Mouse (Mus musculus) cerebral cortex, adult 2 months (tissue): Measurements from ENCODE around the gene Tsacc.

Source experiments
- WGBS: fragments of 180-500 bp; shearing (Covaris S2); methylation state at CpG from one replicate; pipeline ENCODE4 v1.1.7; 2018; 5-methylcytosine and 5-hydroxymethylcytosine counted together

Tsacc gene

GRCm38 (mm10) chr3:88296561-88297318 is at the start of gene Tsacc, which contains the start of gene Cct3:
Gene Tsacc, minus strand, starts transcription at chr3:88296999.
Gene Cct3, plus strand, starts transcription at chr3:88297116.
- WGBS = under 1% methylated on average over 44 of the region's 44 CpGs

GRCm38 (mm10) chr3:88339006-88339405 is 42.2 kb upstream of the Tsacc start:
- 56% methylated on average over 3 of the region's 3 CpGs for WGBS

- 88% methylated on average over 7 of the region's 7 CpGs for WGBS
Measured at GRCm38 (mm10) chr3:88338316-88338715, 41.5 kb upstream of the Tsacc start.

GRCm38 (mm10) chr3:88337367-88338020 is 40.7 kb upstream of the Tsacc start:
- WGBS = 45% methylated on average over 11 of the region's 11 CpGs

- WGBS = under 1% methylated on average over 66 of the region's 66 CpGs
Measured at GRCm38 (mm10) chr3:88336058-88337013, 39.5 kb upstream of the Tsacc start, which contains the start of the genes Tmem79 and Smg5. Gene Tmem79, minus strand, starts transcription at chr3:88336148. Gene Smg5, plus strand, starts transcription at chr3:88336260.

- under 1% methylated on average over 27 of the region's 27 CpGs for WGBS
Measured at GRCm38 (mm10) chr3:88335436-88336053, 38.7 kb upstream of the Tsacc start.

GRCm38 (mm10) chr3:88334902-88335435 is 38.2 kb upstream of the Tsacc start:
- 35% methylated on average over 3 of the region's 3 CpGs for WGBS

GRCm38 (mm10) chr3:88334029-88334658 is 37.3 kb upstream of the Tsacc start:
- 71% methylated on average over 12 of the region's 12 CpGs for WGBS

GRCm38 (mm10) chr3:88331282-88331681 is 34.5 kb upstream of the Tsacc start:
- 31% methylated on average over 2 of the region's 2 CpGs for WGBS

GRCm38 (mm10) chr3:88328956-88329355 is 32.2 kb upstream of the Tsacc start:
- 81% methylated on average over 5 of the region's 5 CpGs for WGBS

GRCm38 (mm10) chr3:88324951-88325405 is 28.2 kb upstream of the Tsacc start, which contains the start of gene Glmp:
Gene Glmp, plus strand, starts transcription at chr3:88325023.
- WGBS = under 1% methylated on average over 10 of the region's 10 CpGs

GRCm38 (mm10) chr3:88299172-88299571 is 2.4 kb upstream of the Tsacc start:
- 79% methylated on average over 1 of the region's 1 CpGs for WGBS

- WGBS = under 1% methylated on average over 30 of the region's 30 CpGs
Measured at GRCm38 (mm10) chr3:88297321-88297851, 587 bp upstream of the Tsacc start.

GRCm38 (mm10) chr3:88296110-88296560 is 664 bp downstream of the Tsacc start:
- WGBS = under 1% methylated on average over 12 of the region's 12 CpGs

GRCm38 (mm10) chr3:88295272-88295671 is 1.5 kb downstream of the Tsacc start:
- 68% methylated on average over 1 of the region's 1 CpGs for WGBS

GRCm38 (mm10) chr3:88291970-88292369 is 4.8 kb downstream of the Tsacc start:
- 37% methylated on average over 4 of the region's 4 CpGs for WGBS

- WGBS = 81% methylated on average over 8 of the region's 10 CpGs
Measured at GRCm38 (mm10) chr3:88288133-88288713, 8.6 kb downstream of the Tsacc start.

- 97% methylated on average over 4 of the region's 4 CpGs for WGBS
Measured at GRCm38 (mm10) chr3:88287110-88287509, 9.7 kb downstream of the Tsacc start, which contains the start of gene Gm38392. Gene Gm38392, minus strand, starts transcription at chr3:88287210.

- 85% methylated on average over 2 of the region's 2 CpGs for whole genome bisulfite sequencing
Measured at GRCm38 (mm10) chr3:88285565-88285895, 11.3 kb downstream of the Tsacc start.
